Mouse (Mus musculus): Measurements from ENCODE around the gene Arf4.
"Not testable (repeated sequence)": the region's sequence is repeated elsewhere in the genome, so short reads cannot be mapped to it uniquely, and the experiment has no call there.

DNA sequence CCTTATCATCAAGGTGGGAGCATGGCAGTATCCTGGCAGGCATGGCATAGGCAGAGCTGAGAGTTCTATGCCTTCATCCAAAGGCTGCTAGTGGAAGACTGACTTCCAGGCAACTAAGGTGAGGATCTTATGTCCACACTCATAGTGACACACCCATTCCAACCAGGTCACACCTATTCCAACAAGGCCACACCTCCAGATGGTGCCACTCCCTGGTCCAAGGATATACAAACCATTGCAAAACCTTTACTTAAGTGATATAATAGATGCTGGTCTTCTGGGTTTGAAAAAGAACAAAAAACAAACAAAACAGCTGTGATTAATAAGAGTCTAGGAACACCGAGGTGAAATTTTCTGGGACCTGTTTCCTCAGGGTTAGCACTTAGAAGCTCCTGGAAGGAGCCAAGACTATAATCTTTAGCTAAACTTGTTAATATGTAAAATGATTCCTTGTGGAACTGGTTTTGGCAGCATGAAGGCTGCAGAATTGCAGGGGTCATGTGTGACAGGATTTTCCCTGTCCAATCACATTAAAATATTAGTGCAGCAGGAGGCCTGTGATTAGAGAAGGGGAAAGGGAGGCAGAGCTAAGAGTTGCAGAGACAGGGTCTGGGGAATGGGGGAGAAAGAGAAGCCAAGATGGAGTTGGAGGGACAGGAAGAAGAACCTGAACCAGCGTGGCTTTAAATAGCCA is 36.7 kb downstream of the Arf4 start:
- TF ChIP-seq CTCF (IDR thresholded peaks at IDR 0.05; ENCODE audit: insufficient read depth, low read length); POLR2A (IDR thresholded peaks at IDR 0.05; ENCODE audit: borderline replicate concordance, extremely low read depth, low read depth, low read length): not testable (repeated sequence)
